Mouse (Mus musculus) urinary bladder, postnatal 14 days (tissue): ENCODE results near the gene Tbc1d13.
"Not testable (repeated sequence)": the region's sequence is repeated elsewhere in the genome, so short reads cannot be mapped to it uniquely, and the experiment has no call there.

Experiments used
- DNase-seq: peaks from one replicate; pipeline ENCODE4 v3.0.0; 2021; ENCODE audit warnings: low spot score

Tbc1d13 gene

GRCm38 (mm10) chr2:30178711-30179110 is 45.2 kb downstream of the Tbc1d13 start:
- DNase-seq, result not testable (repeated sequence)

DNA sequence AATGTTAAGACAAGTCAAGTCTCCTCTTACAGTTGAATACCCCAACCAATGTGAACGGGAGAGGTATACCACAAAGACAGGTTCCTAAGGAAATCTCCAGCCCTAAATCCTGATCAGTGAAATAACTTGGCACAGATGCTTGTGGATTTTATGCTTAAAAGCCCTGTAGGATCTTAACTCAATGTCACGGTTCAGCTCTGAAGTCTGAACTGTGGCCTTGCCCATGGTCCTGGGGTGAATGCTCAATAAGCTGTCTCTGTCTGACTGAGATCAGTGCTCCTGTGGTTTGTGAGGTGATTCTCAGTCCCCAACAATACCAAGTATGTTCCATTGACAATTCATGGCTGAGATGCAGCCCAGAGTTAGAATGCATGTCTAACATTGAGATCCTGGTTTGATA is 48.9 kb downstream of the Tbc1d13 start:
- no peak for DNase-seq

GRCm38 (mm10) chr2:30183721-30184120 is 50.2 kb downstream of the Tbc1d13 start:
- DNase-seq, result no peak

- DNase-seq, result no peak
Observed at GRCm38 (mm10) chr2:30185276-30185675, 51.7 kb downstream of the Tbc1d13 start.

- no peak for DNase-seq
Observed at GRCm38 (mm10) chr2:30185681-30186080, 52.1 kb downstream of the Tbc1d13 start.

- DNase-seq, result no peak
Observed at GRCm38 (mm10) chr2:30191790-30192580, 58.4 kb downstream of the Tbc1d13 start.

- DNase-seq, result no peak
Observed at GRCm38 (mm10) chr2:30194656-30195055, 61.1 kb downstream of the Tbc1d13 start.

- no peak for DNase-seq
Observed at GRCm38 (mm10) chr2:30198021-30198420, 64.5 kb downstream of the Tbc1d13 start.

- DNase-seq, result peak; percentile 49
Observed at GRCm38 (mm10) chr2:30199984-30200383, 66.4 kb downstream of the Tbc1d13 start.

- no peak for DNase-seq
Observed at GRCm38 (mm10) chr2:30200388-30200925, 66.9 kb downstream of the Tbc1d13 start.
